Mouse (Mus musculus): Measurements from ENCODE around the gene Ctu2. TPM values are rescaled to one million over a fixed set of nuclear protein-coding genes. Genes with fewer than 3 reads are reported as not detected.

The Ctu2 gene
- total RNA-seq, 2 experiments from 2014 or later, result 7.8 to 29.4 TPM

- peak; percentile 67 for ATAC-seq (replicated peaks; ENCODE audit: low FRiP score, poor library complexity, severe bottlenecking)
These were observed 31.7 kb upstream of the Ctu2 start for GRCm38 (mm10) chr8:122444058-122444748.

GRCm38 (mm10) chr8:122445203-122445602 is 30.7 kb upstream of the Ctu2 start:
- no peak for ATAC-seq (replicated peaks; ENCODE audit: low FRiP score, poor library complexity, severe bottlenecking)

- no peak for ATAC-seq (replicated peaks; ENCODE audit: low FRiP score, poor library complexity, severe bottlenecking)
These were observed 24.7 kb upstream of the Ctu2 start for GRCm38 (mm10) chr8:122451161-122451703.

- no peak for ATAC-seq (replicated peaks; ENCODE audit: low FRiP score, poor library complexity, severe bottlenecking)
These were observed 23.8 kb upstream of the Ctu2 start for GRCm38 (mm10) chr8:122452154-122452553.

- no peak for ATAC-seq (replicated peaks; ENCODE audit: low FRiP score, poor library complexity, severe bottlenecking)
These were observed 21.5 kb upstream of the Ctu2 start for GRCm38 (mm10) chr8:122454409-122454808.

GRCm38 (mm10) chr8:122457171-122457570 is 18.8 kb upstream of the Ctu2 start:
- ATAC-seq (replicated peaks; ENCODE audit: low FRiP score, poor library complexity, severe bottlenecking), result no peak

- no peak for ATAC-seq (replicated peaks; ENCODE audit: low FRiP score, poor library complexity, severe bottlenecking)
These were observed 16.6 kb upstream of the Ctu2 start for GRCm38 (mm10) chr8:122459218-122459900.

GRCm38 (mm10) chr8:122459990-122460389 is 16.0 kb upstream of the Ctu2 start:
- ATAC-seq (replicated peaks; ENCODE audit: low FRiP score, poor library complexity, severe bottlenecking), result no peak

GRCm38 (mm10) chr8:122460524-122461472 is 15.1 kb upstream of the Ctu2 start, which contains the start of gene Snai3:
TSS of gene Snai3 (minus strand) at chr8:122460733.
- no peak for ATAC-seq (replicated peaks; ENCODE audit: low FRiP score, poor library complexity, severe bottlenecking)

- ATAC-seq (replicated peaks; ENCODE audit: low FRiP score, poor library complexity, severe bottlenecking), result no peak
These were observed 14.3 kb upstream of the Ctu2 start for GRCm38 (mm10) chr8:122461473-122462148.

GRCm38 (mm10) chr8:122462510-122462909 is 13.4 kb upstream of the Ctu2 start:
- ATAC-seq (replicated peaks; ENCODE audit: low FRiP score, poor library complexity, severe bottlenecking), result no peak

- ATAC-seq (replicated peaks; ENCODE audit: low FRiP score, poor library complexity, severe bottlenecking), result no peak
These were observed 12.0 kb upstream of the Ctu2 start for GRCm38 (mm10) chr8:122463651-122464640.

- ATAC-seq (replicated peaks; ENCODE audit: low FRiP score, poor library complexity, severe bottlenecking), result no peak
These were observed 11.0 kb upstream of the Ctu2 start for GRCm38 (mm10) chr8:122464985-122465384.

- ATAC-seq (replicated peaks; ENCODE audit: low FRiP score, poor library complexity, severe bottlenecking), result no peak
These were observed 8.1 kb upstream of the Ctu2 start for GRCm38 (mm10) chr8:122467816-122468215.

- ATAC-seq (replicated peaks; ENCODE audit: low FRiP score, poor library complexity, severe bottlenecking), result no peak
These were observed 6.5 kb upstream of the Ctu2 start for GRCm38 (mm10) chr8:122469407-122469806.

GRCm38 (mm10) chr8:122469965-122470364 is 6.0 kb upstream of the Ctu2 start:
- ATAC-seq (replicated peaks; ENCODE audit: low FRiP score, poor library complexity, severe bottlenecking), result no peak

GRCm38 (mm10) chr8:122470691-122471090 is 5.3 kb upstream of the Ctu2 start:
- no peak for ATAC-seq (replicated peaks; ENCODE audit: low FRiP score, poor library complexity, severe bottlenecking)

GRCm38 (mm10) chr8:122473911-122474421 is 2.0 kb upstream of the Ctu2 start:
- no peak for ATAC-seq (replicated peaks; ENCODE audit: low FRiP score, poor library complexity, severe bottlenecking)

All from erythroblast, adult 5-6 weeks (primary cell).